Mouse (Mus musculus): ENCODE measurements at regions not wholly inside any gene's neighbourhood (a gene's known extent, or its start where the extent isn't known, plus 50 kb on each side); places are given as distances from the start of the nearest gene placed in this dataset.

- TF ChIP-seq CTCF (conservative IDR thresholded peaks at IDR 0.05; ENCODE audit: insufficient read depth, insufficient read length, low read depth, low read length): no peak
- no peak for TF ChIP-seq POLR2A (IDR thresholded peaks at IDR 0.05; ENCODE audit: low read depth, low read length)
Measured at GRCm38 (mm10) chr15:5447707-5448496, 203.9 kb upstream of the Ptger4 start.

Data from kidney, adult 2 months (tissue).